Mouse (Mus musculus) hindbrain, embryonic 14.5 days (tissue): ENCODE results near the gene Smok2b. TPM values are rescaled to one million over a fixed set of nuclear protein-coding genes. Genes with fewer than 3 reads are reported as not detected.
"Not testable (repeated sequence)": the region's sequence is repeated elsewhere in the genome, so short reads cannot be mapped to it uniquely, and the experiment has no call there.

Experiments
- ATAC-seq: fragments of 200-750 bp; cut with Nextera tagmentation; 2 replicates; pipeline ENCODE4 v1.8.0; 2017; ENCODE audit warnings: moderate number of reproducible peaks, mild to moderate bottlenecking, moderate TSS enrichment, moderate library complexity; ENCODE audit not compliant: low FRiP score
- DNase-seq: peaks from one replicate; pipeline ENCODE4 v3.0.0-alpha.2; 2015; ENCODE audit warnings: low spot score
- H3K27ac ChIP-seq: fragments of 300-500 bp; sonication (generic); 2 replicates; pipeline ENCODE4 v1.5.1; 2014; ENCODE audit warnings: mild to moderate bottlenecking, moderate library complexity
- H3K27me3 ChIP-seq: fragments of 300-500 bp; sonication (generic); 2 replicates; pipeline ENCODE4 v1.6.1; 2014; ENCODE audit warnings: mild to moderate bottlenecking, low read length, mixed read lengths; ENCODE audit not compliant: control insufficient read depth, insufficient read depth
- H3K36me3 ChIP-seq: fragments of 300-500 bp; sonication (generic); replicated peaks from 2 replicates; pipeline ENCODE4 v1.6.1; 2014; ENCODE audit not compliant: control insufficient read depth, insufficient read depth
- H3K4me1 ChIP-seq: fragments of 300-500 bp; sonication (generic); replicated peaks from 2 replicates; pipeline ENCODE4 v1.6.1; 2014; ENCODE audit warnings: antibody characterized with exemption, low read length, mixed read lengths; ENCODE audit not compliant: control insufficient read depth, insufficient read depth
- H3K4me2 ChIP-seq: fragments of 300-500 bp; sonication (generic); replicated peaks from 2 replicates; pipeline ENCODE4 v1.6.1; 2014; ENCODE audit warnings: mild to moderate bottlenecking, moderate library complexity
- H3K4me3 ChIP-seq: fragments of 300-500 bp; sonication (generic); replicated peaks from 2 replicates; pipeline ENCODE4 v1.5.1; 2014; ENCODE audit warnings: mild to moderate bottlenecking, low read length
- H3K9ac ChIP-seq: fragments of 300-500 bp; sonication (generic); 2 replicates; pipeline ENCODE4 v1.6.1; 2014
- H3K9me3 ChIP-seq: fragments of 300-500 bp; sonication (generic); 2 replicates; pipeline ENCODE4 v1.6.1; 2016; ENCODE audit warnings: low read length; ENCODE audit not compliant: control insufficient read depth
- WGBS: fragments of 180-500 bp; shearing (Covaris S2); extraction: QIAGEN DNeasy Blood & Tissue Kit; methylation state at CpG from one replicate; pipeline ENCODE4 v1.1.7; 2014; 5-methylcytosine and 5-hydroxymethylcytosine counted together
- polyA plus RNA-seq: library from polyadenylated mRNA; unstranded; fragments of >200 nt; fragmentation: Nextera tagmentation; extraction: Ambion mirVana; gene quantifications from 2 replicates; pipeline ENCODE4 v1.2.1, GENCODE M21; 2014

The Smok2b gene
- polyA plus RNA-seq, 1 experiment from 2014 or later: not detected

DNA sequence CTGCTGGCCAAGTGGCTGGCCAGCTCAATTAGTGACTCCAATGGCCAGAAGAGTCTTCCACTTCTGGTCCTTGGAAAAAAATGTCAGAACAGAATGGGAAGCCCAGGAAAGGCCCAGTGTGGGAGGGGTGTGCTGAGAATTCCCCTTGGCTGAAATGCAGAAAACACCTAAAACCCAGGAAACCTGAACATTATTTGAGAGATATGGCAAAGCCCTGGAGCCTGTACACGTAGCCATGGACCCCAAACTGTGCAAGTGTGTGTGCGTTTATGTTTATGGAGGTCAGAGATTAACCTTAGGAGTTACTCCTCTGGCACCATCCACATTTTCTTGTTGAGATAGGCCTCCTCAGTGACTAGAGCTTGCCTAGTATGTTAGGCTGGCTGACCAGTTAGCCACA, 31.2 kb upstream of the Smok2b start:
- WGBS: 87% methylated on average over 2 of the region's 2 CpGs
- H3K9me3 ChIP-seq: peaks cover 46% of the 10 kb centered on the region

DNA sequence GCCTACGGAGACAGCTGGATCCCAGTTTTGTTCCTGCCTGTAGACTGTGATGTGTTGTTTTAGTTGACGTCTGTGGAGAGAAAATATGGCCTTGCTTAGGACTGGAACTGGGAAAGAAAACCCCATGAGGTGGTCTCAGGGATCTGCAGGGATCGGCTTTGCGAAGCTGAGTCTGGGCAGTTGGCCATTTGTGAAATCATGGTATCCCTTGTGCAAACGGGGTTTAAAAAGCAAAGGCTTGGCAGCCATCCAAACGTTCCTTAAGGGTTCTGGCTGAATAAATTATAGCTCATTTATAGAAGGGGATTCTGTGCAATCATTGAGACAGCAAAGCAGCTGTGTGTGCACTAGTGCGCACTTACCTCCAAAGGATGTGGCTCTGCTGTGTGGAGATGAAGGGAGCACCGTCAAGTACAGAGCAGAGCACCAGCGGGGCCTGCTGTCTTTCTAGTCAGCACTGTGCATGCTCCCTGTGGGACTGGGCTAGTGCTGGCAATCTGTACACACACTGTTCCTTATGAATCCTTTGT, 30.1 kb upstream of the Smok2b start:
- H3K36me3 ChIP-seq, H3K4me1 ChIP-seq, H3K27me3 ChIP-seq, H3K9ac ChIP-seq, H3K4me3 ChIP-seq, H3K4me2 ChIP-seq, H3K27ac ChIP-seq: not testable (repeated sequence)
- peak; percentile 51 for DNase-seq
- ATAC-seq: peak; percentile 57; the same call in 1 of the 2 replicates
- peaks cover 41% of the 10 kb centered on the region for H3K9me3 ChIP-seq
- WGBS: 79% methylated on average over 8 of the region's 9 CpGs

More for the DNA sequence above, 31.2 kb upstream of the Smok2b start:
- H3K27ac ChIP-seq, DNase-seq, H3K4me2 ChIP-seq, H3K27me3 ChIP-seq, ATAC-seq, H3K9ac ChIP-seq, H3K4me3 ChIP-seq, H3K36me3 ChIP-seq, H3K4me1 ChIP-seq: not testable (repeated sequence)

DNA sequence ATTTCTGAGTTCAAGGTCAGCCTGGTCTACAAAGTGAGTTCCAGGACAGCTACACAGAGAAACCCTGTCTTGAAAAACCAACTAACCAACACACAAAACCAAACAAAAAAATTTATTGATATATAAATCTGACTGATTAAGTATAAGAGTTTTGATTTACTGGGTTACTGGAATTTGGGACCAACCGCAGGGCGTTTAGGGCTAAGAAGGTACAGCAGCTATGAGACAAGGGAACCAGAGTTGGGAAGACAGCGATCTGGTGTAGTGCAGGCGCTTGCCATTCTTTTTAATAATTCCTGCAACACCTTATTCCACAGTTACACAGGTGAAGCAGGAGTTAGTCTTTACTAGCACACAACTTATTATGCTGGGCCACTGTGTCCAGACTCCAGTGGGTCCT, 28.5 kb upstream of the Smok2b start:
- not testable (repeated sequence) for DNase-seq

DNA sequence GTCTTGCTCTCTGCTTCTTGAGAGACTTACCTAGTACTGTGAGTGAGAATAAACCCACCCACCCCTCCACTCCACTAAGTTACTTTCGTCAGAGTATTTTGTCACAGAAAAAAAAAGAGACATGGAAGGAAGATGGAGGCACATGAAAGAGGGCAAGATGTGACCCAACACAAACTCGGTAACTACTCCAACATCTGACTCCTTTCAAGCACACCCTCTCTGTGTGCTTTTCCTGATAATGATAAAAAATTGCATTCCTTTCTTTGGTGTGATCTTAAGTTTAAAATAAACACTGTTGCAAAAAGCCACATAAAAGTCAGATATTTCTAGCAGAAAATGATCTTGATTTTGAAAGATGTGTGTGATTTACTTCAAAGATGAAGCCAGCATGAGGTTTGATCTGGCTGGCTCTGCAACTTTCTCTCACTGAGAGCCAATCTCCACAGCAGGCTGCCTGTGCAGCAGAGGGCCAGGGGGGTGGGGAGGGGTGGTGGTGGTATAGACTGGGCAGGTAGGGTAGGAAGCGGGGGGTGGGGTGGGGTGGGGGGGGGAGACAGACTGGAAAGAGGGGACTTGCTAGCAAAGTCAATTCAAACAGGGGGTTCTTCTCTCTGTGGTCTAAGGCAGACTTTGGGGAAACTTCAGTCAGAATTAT, 27.5 kb upstream of the Smok2b start:
- not testable (repeated sequence) for H3K4me2 ChIP-seq, H3K27me3 ChIP-seq, H3K4me3 ChIP-seq, H3K9ac ChIP-seq, ATAC-seq, H3K4me1 ChIP-seq, DNase-seq, H3K27ac ChIP-seq, H3K36me3 ChIP-seq
- H3K9me3 ChIP-seq: peaks cover 43% of the 10 kb centered on the region
- 81% methylated on average over 2 of the region's 3 CpGs for WGBS

More for the DNA sequence above, 28.5 kb upstream of the Smok2b start:
- peaks cover 33% of the 10 kb centered on the region for H3K9me3 ChIP-seq
- H3K36me3 ChIP-seq, H3K27ac ChIP-seq, H3K27me3 ChIP-seq, H3K4me1 ChIP-seq, H3K4me3 ChIP-seq, H3K9ac ChIP-seq, ATAC-seq, H3K4me2 ChIP-seq: not testable (repeated sequence)
- WGBS: 92% methylated on average over 4 of the region's 4 CpGs

DNA sequence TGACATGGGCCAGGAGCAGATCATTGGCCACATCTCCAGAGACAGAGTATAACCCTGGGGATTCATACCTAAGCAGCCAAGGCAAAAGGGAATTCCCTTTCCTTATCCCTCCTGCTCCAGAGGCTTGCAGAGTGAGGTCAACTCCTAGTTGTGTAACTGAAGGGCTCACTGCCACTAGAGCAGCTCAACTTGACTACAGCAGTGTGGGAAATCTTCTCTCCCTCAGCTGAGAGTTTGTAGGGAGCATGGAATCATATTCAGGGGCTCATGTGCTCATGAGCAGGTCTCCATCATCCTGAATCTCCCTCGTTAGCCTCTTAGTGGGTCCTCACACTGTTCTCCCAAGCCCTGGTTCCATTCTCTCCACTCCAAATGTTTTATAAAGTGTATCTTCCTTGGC, 24.8 kb upstream of the Smok2b start:
- not testable (repeated sequence) for H3K4me1 ChIP-seq, ATAC-seq, H3K4me2 ChIP-seq, DNase-seq, H3K9ac ChIP-seq, H3K36me3 ChIP-seq, H3K27me3 ChIP-seq, H3K4me3 ChIP-seq, H3K27ac ChIP-seq
- 76% methylated on average over 1 of the region's 1 CpGs for WGBS
- peaks cover 52% of the 10 kb centered on the region for H3K9me3 ChIP-seq

DNA sequence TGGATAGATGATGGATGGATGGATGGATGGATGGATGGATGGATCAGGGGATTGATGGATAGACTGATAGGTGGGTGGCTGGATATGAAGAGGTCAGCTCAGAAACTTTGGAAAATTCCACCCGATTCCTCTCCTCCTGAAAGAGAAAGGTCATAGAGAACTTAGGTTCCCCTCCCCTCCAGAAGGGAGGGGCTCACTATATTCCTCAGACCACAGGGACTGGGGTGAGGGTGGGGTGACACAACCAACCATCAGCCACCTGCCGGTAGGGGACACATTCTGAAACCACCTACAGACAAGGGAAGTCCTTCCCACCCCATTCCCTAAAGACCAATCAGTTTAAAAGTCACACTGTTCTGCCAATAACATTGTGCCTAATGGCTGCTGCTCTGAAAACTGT, 23.6 kb upstream of the Smok2b start:
- Histone ChIP-seq H3K4me3 (no peak overlapping the region), H3K27me3 (no peaks in the 10 kb centered on the region), H3K9ac (no peak overlapping the region), H3K4me1 (no peaks in the 10 kb centered on the region), H3K9me3 (peaks cover 47% of the 10 kb centered on the region), H3K36me3 (no peaks in the 10 kb centered on the region), H3K4me2 (no peak overlapping the region), H3K27ac (no peak overlapping the region)
- ATAC-seq: peak; percentile 49; the same call in 1 of the 2 replicates
- no peak for DNase-seq
- WGBS: 92% methylated on average over 2 of the region's 2 CpGs

DNA sequence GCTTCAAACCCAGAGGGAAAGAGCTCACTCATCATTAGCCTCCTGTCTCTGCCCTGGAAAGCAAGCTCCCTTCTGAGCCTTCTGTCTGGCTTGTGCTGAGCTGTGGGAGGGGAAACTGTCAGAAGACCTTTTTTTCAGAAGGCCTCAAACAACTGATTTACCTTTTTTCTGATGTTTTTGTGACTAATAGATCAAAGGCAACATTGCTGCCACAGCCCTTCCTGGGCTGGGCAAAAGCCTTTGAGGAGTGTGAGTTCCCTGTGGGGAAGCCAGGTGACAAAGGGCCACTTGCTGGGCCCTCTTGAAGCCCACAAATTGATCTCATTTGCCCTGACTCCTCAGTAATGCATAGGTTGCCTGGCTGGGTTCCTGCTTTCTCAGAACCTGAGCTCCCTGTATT, 21.6 kb upstream of the Smok2b start:
- not testable (repeated sequence) for H3K27ac ChIP-seq, H3K36me3 ChIP-seq, H3K4me2 ChIP-seq, ATAC-seq, H3K4me3 ChIP-seq, H3K4me1 ChIP-seq, H3K9ac ChIP-seq, DNase-seq, H3K27me3 ChIP-seq
- H3K9me3 ChIP-seq: peaks cover 63% of the 10 kb centered on the region

DNA sequence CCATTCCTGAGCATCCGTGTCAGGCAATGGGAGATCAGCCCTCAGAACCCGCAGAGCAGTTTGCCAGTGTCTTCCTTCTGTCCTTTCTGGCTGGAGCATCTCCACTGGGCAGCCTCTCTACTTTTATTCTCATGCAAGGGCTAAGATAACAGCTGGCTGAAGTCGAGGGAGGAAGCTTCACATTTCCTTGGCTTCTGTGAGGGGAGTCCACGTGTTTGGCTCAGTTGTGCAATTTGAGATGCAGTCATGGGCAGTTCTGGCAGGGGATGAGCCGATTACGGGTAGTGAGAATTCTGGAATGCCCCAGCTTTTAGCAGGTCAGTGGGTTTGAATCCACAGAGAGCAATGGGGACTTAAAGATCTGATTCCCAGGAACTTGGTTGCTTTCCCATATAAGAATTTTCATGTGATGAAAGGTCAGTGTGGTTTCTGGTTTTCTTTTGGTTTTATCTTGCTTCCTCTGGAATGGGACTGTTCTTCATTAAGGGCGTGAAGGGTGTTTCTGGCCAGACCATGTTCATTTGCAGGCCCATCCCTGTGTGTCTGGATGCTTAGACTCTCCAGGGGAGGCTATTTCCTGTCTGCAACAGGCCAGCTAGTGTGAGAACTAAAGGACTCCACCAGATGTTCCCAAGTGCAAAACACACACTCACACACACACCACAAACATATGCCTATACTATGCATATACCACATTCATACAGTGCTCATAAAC, 17.8 kb upstream of the Smok2b start:
- Histone ChIP-seq H3K4me3 (no peak overlapping the region), H3K4me1 (no peaks in the 10 kb centered on the region), H3K9me3 (peaks cover 89% of the 10 kb centered on the region), H3K9ac (no peak overlapping the region), H3K36me3 (no peaks in the 10 kb centered on the region), H3K27me3 (no peaks in the 10 kb centered on the region), H3K4me2 (no peak overlapping the region), H3K27ac (no peak overlapping the region)
- no peak for ATAC-seq
- DNase-seq: no peak
- 77% methylated on average over 7 of the region's 7 CpGs for WGBS

DNA sequence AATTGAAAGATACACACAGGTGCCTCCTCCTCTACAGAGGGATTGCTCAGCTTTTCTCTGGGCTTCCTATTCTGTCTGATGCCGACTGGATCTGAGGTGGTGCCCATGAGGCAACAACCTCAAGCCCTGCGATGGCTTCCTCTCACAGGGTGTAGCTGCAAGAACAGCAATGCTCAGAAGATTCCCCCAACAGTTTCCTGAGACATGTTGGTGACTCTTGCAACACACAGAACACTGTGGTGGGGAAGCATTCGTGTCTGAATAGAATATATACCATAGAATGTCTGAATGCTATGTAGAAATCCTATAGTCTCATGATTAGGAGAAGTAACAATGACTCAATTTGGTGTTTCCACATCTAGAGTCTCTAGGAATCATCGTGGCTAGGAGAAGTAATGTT, 15.9 kb upstream of the Smok2b start:
- Histone ChIP-seq H3K36me3 (no peaks in the 10 kb centered on the region), H3K9me3 (peaks cover 93% of the 10 kb centered on the region), H3K4me2 (no peak overlapping the region), H3K27ac (no peak overlapping the region), H3K27me3 (no peaks in the 10 kb centered on the region), H3K9ac (no peak overlapping the region), H3K4me1 (no peaks in the 10 kb centered on the region), H3K4me3 (no peak overlapping the region)
- DNase-seq (no peak), ATAC-seq (no peak)
- WGBS: 62% methylated on average over 4 of the region's 4 CpGs
